Comparison of ENCODE assay signal across 14 mouse cellular contexts in the genomic region with DNA sequence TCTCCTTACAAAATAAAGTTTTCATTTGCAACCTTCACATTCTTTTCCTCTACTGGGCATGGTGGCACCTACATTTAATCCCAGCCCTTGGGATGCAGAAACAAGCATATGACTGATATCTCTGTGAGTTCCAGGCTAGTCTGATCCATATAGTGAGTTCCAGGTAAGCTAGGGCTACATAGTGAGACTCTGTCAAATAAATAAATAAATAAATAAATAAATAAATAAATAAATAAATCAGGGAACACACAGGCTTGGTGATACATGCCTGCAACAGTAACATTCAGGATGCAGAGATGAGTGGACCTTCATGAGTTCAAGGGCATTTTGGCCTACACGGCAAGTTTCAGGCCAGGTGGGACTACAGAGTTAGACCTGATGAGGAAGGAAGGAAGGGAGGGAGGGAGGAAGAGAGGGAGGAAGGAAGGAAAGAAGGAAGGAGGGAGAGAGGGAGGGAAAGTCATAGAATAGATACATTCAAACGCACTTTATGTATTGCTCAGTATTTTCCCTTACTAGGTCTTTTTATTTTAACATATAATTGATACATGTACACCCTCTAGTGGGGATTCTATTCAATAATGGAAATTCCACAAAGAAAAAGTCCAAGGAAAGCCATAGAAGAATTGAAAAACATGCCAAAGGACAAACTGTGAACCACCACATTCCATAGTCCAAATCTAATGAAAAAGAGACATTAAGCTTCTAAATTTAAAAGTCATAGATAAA. TPM values are rescaled to one million over a fixed set of nuclear protein-coding genes. Genes with fewer than 3 reads are reported as not detected.
A peak's percentile ranks its signal among the peaks of the same experiment; 100 is the strongest.
DNase-seq lines count a peak whose midpoint lies in the region; ATAC-seq and TF ChIP-seq lines count a peak whose summit lies in the region.
"Had no signal": no experiment of that assay in that cellular context is flagged by ENCODE, and none has a peak within 500 bp of the region (broad histone marks: within the 10 kb centered on the region; RNA-seq: fewer than 3 reads in every experiment).

No protein-coding gene starts in this region.

- no peak overlapping the region for H3K9ac ChIP-seq in embryonic facial prominence, embryonic 11.5 days (replicated peaks; ENCODE audit: low read length)
- no peak overlapping the region for H3K9ac ChIP-seq in hindbrain, embryonic 16.5 days (ENCODE audit: low read depth, low read length)
- H3K9ac ChIP-seq in hindbrain, embryonic 11.5 days (ENCODE audit: low read depth, low read length): no peak overlapping the region
- H3K9ac ChIP-seq in midbrain, embryonic 15.5 days: no peak overlapping the region
- no peak overlapping the region for H3K9ac ChIP-seq in midbrain, embryonic 11.5 days (ENCODE audit: low read length)
- no peak overlapping the region for H3K9ac ChIP-seq in forebrain, postnatal 0 days
- H3K9ac ChIP-seq: kidney, embryonic 15.5 days; limb, embryonic 15.5 days; lung, embryonic 15.5 days had no signal

- H3K4me2 ChIP-seq in embryonic facial prominence, embryonic 11.5 days (ENCODE audit: low read depth, low read length): no peak overlapping the region
- no peak overlapping the region for H3K4me2 ChIP-seq in hindbrain, embryonic 16.5 days (ENCODE audit: low read length)
- H3K4me2 ChIP-seq in hindbrain, embryonic 11.5 days (replicated peaks; ENCODE audit: low read depth, low read length): no peak overlapping the region
- no peak overlapping the region for H3K4me2 ChIP-seq in midbrain, embryonic 15.5 days
- H3K4me2 ChIP-seq in midbrain, embryonic 11.5 days: no peak overlapping the region
- no peak overlapping the region for H3K4me2 ChIP-seq in forebrain, postnatal 0 days (ENCODE audit: low read depth)
- H3K4me2 ChIP-seq: kidney, embryonic 15.5 days; limb, embryonic 15.5 days; lung, embryonic 15.5 days had no signal

- H3K4me3 ChIP-seq in embryonic facial prominence, embryonic 11.5 days (ENCODE audit: low read depth, low read length): no peak overlapping the region
- H3K4me3 ChIP-seq in embryonic facial prominence, embryonic 10.5 days: no peak overlapping the region
- no peak overlapping the region for H3K4me3 ChIP-seq in hindbrain, embryonic 16.5 days (ENCODE audit: low read length)
- no peak overlapping the region for H3K4me3 ChIP-seq in hindbrain, embryonic 11.5 days (ENCODE audit: low read depth, low read length)
- H3K4me3 ChIP-seq in midbrain, embryonic 15.5 days: no peak overlapping the region
- H3K4me3 ChIP-seq in midbrain, embryonic 11.5 days (ENCODE audit: low read depth, low read length): no peak overlapping the region
- no peak overlapping the region for H3K4me3 ChIP-seq in forebrain, postnatal 0 days (ENCODE audit: low read depth, low read length)
- H3K4me3 ChIP-seq: kidney, embryonic 15.5 days; limb, embryonic 15.5 days; lung, embryonic 15.5 days; megakaryocyte, embryonic 14.5 days had no signal

- ATAC-seq in embryonic facial prominence, embryonic 11.5 days (replicated peaks; ENCODE audit: insufficient number of reproducible peaks, low FRiP score, low TSS enrichment, low read depth): peak; percentile 18; the same call in 1 of the 2 replicates
- peak; percentile 50 for ATAC-seq in hindbrain, embryonic 16.5 days
- ATAC-seq in hindbrain, embryonic 11.5 days (ENCODE audit: low FRiP score): no peak
- ATAC-seq in midbrain, embryonic 15.5 days (replicated peaks): peak; percentile 66
- ATAC-seq in midbrain, embryonic 11.5 days (ENCODE audit: low FRiP score): no peak
- ATAC-seq in forebrain, postnatal 0 days: peak; percentile 29; the same call in 1 of the 2 replicates

- no peaks in the 10 kb centered on the region for H3K4me1 ChIP-seq in embryonic facial prominence, embryonic 11.5 days (ENCODE audit: control insufficient read depth, insufficient read depth, low read length)
- H3K4me1 ChIP-seq in embryonic facial prominence, embryonic 10.5 days: no peaks in the 10 kb centered on the region
- H3K4me1 ChIP-seq in hindbrain, embryonic 16.5 days (ENCODE audit: control insufficient read depth, insufficient read depth, low read depth, low read length): no peaks in the 10 kb centered on the region
- H3K4me1 ChIP-seq in hindbrain, embryonic 11.5 days (replicated peaks; ENCODE audit: control insufficient read depth, insufficient read depth, low read length): no peaks in the 10 kb centered on the region
- peaks cover 3% of the 10 kb centered on the region; the same call in 1 of the 2 replicates for H3K4me1 ChIP-seq in midbrain, embryonic 15.5 days
- no peaks in the 10 kb centered on the region for H3K4me1 ChIP-seq in midbrain, embryonic 11.5 days (ENCODE audit: control insufficient read depth, insufficient read depth, low read length)
- no peaks in the 10 kb centered on the region for H3K4me1 ChIP-seq in forebrain, postnatal 0 days (ENCODE audit: insufficient read depth)
- H3K4me1 ChIP-seq: kidney, embryonic 15.5 days; limb, embryonic 15.5 days; lung, embryonic 15.5 days; megakaryocyte, embryonic 14.5 days had no signal

- peak; percentile 52 for TF ChIP-seq CTCF in forebrain, postnatal 0 days (IDR thresholded peaks at IDR 0.05; ENCODE audit: low read depth)

- no peak overlapping the region for H3K27ac ChIP-seq in embryonic facial prominence, embryonic 11.5 days (replicated peaks; ENCODE audit: low read depth, low read length)
- no peak overlapping the region for H3K27ac ChIP-seq in embryonic facial prominence, embryonic 10.5 days (replicated peaks)
- H3K27ac ChIP-seq in hindbrain, embryonic 16.5 days (ENCODE audit: low read depth, low read length): no peak overlapping the region
- no peak overlapping the region for H3K27ac ChIP-seq in hindbrain, embryonic 11.5 days (ENCODE audit: low read depth, low read length)
- no peak overlapping the region for H3K27ac ChIP-seq in midbrain, embryonic 15.5 days
- no peak overlapping the region for H3K27ac ChIP-seq in midbrain, embryonic 11.5 days (ENCODE audit: low read depth, low read length)
- H3K27ac ChIP-seq in forebrain, postnatal 0 days (ENCODE audit: low read depth, low read length): no peak overlapping the region
- H3K27ac ChIP-seq: kidney, embryonic 15.5 days; limb, embryonic 15.5 days; lung, embryonic 15.5 days had no signal

- no peaks in the 10 kb centered on the region for H3K36me3 ChIP-seq in embryonic facial prominence, embryonic 11.5 days (replicated peaks; ENCODE audit: control insufficient read depth, insufficient read depth, low read depth, low read length)
- no peaks in the 10 kb centered on the region for H3K36me3 ChIP-seq in embryonic facial prominence, embryonic 10.5 days (replicated peaks)
- no peaks in the 10 kb centered on the region for H3K36me3 ChIP-seq in hindbrain, embryonic 16.5 days (ENCODE audit: control insufficient read depth, insufficient read depth, low read length)
- no peaks in the 10 kb centered on the region for H3K36me3 ChIP-seq in hindbrain, embryonic 11.5 days (ENCODE audit: control insufficient read depth, insufficient read depth, low read length)
- no peaks in the 10 kb centered on the region for H3K36me3 ChIP-seq in midbrain, embryonic 15.5 days (replicated peaks)
- H3K36me3 ChIP-seq in midbrain, embryonic 11.5 days (ENCODE audit: control insufficient read depth, insufficient read depth, low read length): no peaks in the 10 kb centered on the region
- no peaks in the 10 kb centered on the region for H3K36me3 ChIP-seq in forebrain, postnatal 0 days (ENCODE audit: insufficient read depth)
- H3K36me3 ChIP-seq: kidney, embryonic 15.5 days; limb, embryonic 15.5 days; lung, embryonic 15.5 days had no signal

- peaks cover 2% of the 10 kb centered on the region; the same call in 1 of the 2 replicates for H3K27me3 ChIP-seq in embryonic facial prominence, embryonic 11.5 days (ENCODE audit: control insufficient read depth, insufficient read depth, low read length)
- peaks cover 19% of the 10 kb centered on the region for H3K27me3 ChIP-seq in embryonic facial prominence, embryonic 10.5 days (replicated peaks; ENCODE audit: low read depth, poor library complexity, severe bottlenecking)
- H3K27me3 ChIP-seq in hindbrain, embryonic 16.5 days (replicated peaks; ENCODE audit: control insufficient read depth, insufficient read depth, low read length): no peaks in the 10 kb centered on the region
- peaks cover 3% of the 10 kb centered on the region; the same call in 1 of the 2 replicates for H3K27me3 ChIP-seq in hindbrain, embryonic 11.5 days (ENCODE audit: control insufficient read depth, insufficient read depth, low read length)
- no peaks in the 10 kb centered on the region for H3K27me3 ChIP-seq in midbrain, embryonic 15.5 days (replicated peaks)
- no peaks in the 10 kb centered on the region for H3K27me3 ChIP-seq in midbrain, embryonic 11.5 days (ENCODE audit: control insufficient read depth, insufficient read depth, low read length)
- H3K27me3 ChIP-seq in forebrain, postnatal 0 days (ENCODE audit: insufficient read depth, low read length): no peaks in the 10 kb centered on the region

- H3K9me3 ChIP-seq in embryonic facial prominence, embryonic 11.5 days (replicated peaks; ENCODE audit: control insufficient read depth, low read length): no peaks in the 10 kb centered on the region
- H3K9me3 ChIP-seq in embryonic facial prominence, embryonic 10.5 days: no peaks in the 10 kb centered on the region
- no peaks in the 10 kb centered on the region for H3K9me3 ChIP-seq in hindbrain, embryonic 16.5 days (ENCODE audit: control insufficient read depth, low read length)
- no peaks in the 10 kb centered on the region for H3K9me3 ChIP-seq in hindbrain, embryonic 11.5 days (ENCODE audit: control insufficient read depth, low read length)
- H3K9me3 ChIP-seq in midbrain, embryonic 15.5 days: no peaks in the 10 kb centered on the region
- H3K9me3 ChIP-seq in midbrain, embryonic 11.5 days (ENCODE audit: control insufficient read depth, low read length): no peaks in the 10 kb centered on the region
- no peaks in the 10 kb centered on the region for H3K9me3 ChIP-seq in forebrain, postnatal 0 days (ENCODE audit: low read length)
- H3K9me3 ChIP-seq: kidney, embryonic 15.5 days; limb, embryonic 15.5 days; lung, embryonic 15.5 days had no signal

- DNase-seq in embryonic facial prominence, embryonic 11.5 days (ENCODE audit: low spot score): no peak
- no peak for DNase-seq in embryonic facial prominence, embryonic 10.5 days (ENCODE audit: low spot score)
- no peak for DNase-seq in hindbrain, embryonic 11.5 days (ENCODE audit: low spot score)
- no peak for DNase-seq in midbrain, embryonic 11.5 days (ENCODE audit: low spot score, missing footprints)
- peak; percentile 34 for DNase-seq in forebrain, postnatal 0 days
- DNase-seq in thymus, adult 18-20 months: no peak
- DNase-seq: cerebellum, adult 18-20 months had no signal

- WGBS in embryonic facial prominence, embryonic 11.5 days: 76% methylated on average over 2 of the region's 2 CpGs
- WGBS in embryonic facial prominence, embryonic 10.5 days: 85% methylated on average over 2 of the region's 2 CpGs
- 70% methylated on average over 2 of the region's 2 CpGs for WGBS in hindbrain, embryonic 16.5 days
- WGBS in hindbrain, embryonic 11.5 days: 88% methylated on average over 2 of the region's 2 CpGs
- WGBS in midbrain, embryonic 15.5 days: 73% methylated on average over 2 of the region's 2 CpGs
- WGBS in midbrain, embryonic 11.5 days: 78% methylated on average over 2 of the region's 2 CpGs
- 56% methylated on average over 2 of the region's 2 CpGs for WGBS in forebrain, postnatal 0 days

RNA-seq across cellular contexts. Expression of gene Htr7, which starts 5.7 kb away (rescaled TPM):
- polyA plus RNA-seq in embryonic facial prominence, embryonic 11.5 days (2014; fragmentation: Nextera tagmentation; extraction: Ambion mirVana): 0.32 and 0.55 TPM in 2 replicates
- 0.39 and 0.42 TPM in 2 replicates for polyA plus RNA-seq in embryonic facial prominence, embryonic 10.5 days (2016; fragmentation: Nextera tagmentation; extraction: Ambion mirVana)
- polyA plus RNA-seq in hindbrain, embryonic 16.5 days (2015; fragmentation: Nextera tagmentation; extraction: Ambion mirVana): 16.3 and 16.7 TPM in 2 replicates
- polyA plus RNA-seq in hindbrain, embryonic 11.5 days (2014; fragmentation: Nextera tagmentation; extraction: Ambion mirVana): 0.32 and 0.99 TPM in 2 replicates
- 8.5 and 8.7 TPM in 2 replicates for polyA plus RNA-seq in midbrain, embryonic 15.5 days (2015; fragmentation: Nextera tagmentation; extraction: Ambion mirVana)
- 0.34 and 0.44 TPM in 2 replicates for polyA plus RNA-seq in midbrain, embryonic 11.5 days (2014; fragmentation: Nextera tagmentation; extraction: Ambion mirVana)
- total RNA-seq in forebrain, postnatal 0 days (2014; rRNA removed): 11.8 and 18.4 TPM in 2 replicates
- 7.4 and 11.9 TPM in 2 replicates for polyA plus RNA-seq in forebrain, postnatal 0 days (2015; fragmentation: Nextera tagmentation; extraction: Ambion mirVana)
- total RNA-seq: adrenal gland, adult 18-20 months had no signal

RNA-seq across cellular contexts. Expression of gene Rpp30, which starts 20.6 kb away (rescaled TPM):
- 98.2 and 118 TPM in 2 replicates for polyA plus RNA-seq in embryonic facial prominence, embryonic 11.5 days (2014; fragmentation: Nextera tagmentation; extraction: Ambion mirVana)
- 106 and 113 TPM in 2 replicates for polyA plus RNA-seq in embryonic facial prominence, embryonic 10.5 days (2016; fragmentation: Nextera tagmentation; extraction: Ambion mirVana)
- 63.7 and 64.2 TPM in 2 replicates for polyA plus RNA-seq in hindbrain, embryonic 16.5 days (2015; fragmentation: Nextera tagmentation; extraction: Ambion mirVana)
- polyA plus RNA-seq in hindbrain, embryonic 11.5 days (2014; fragmentation: Nextera tagmentation; extraction: Ambion mirVana): 106 and 110 TPM in 2 replicates
- 60.3 and 64.4 TPM in 2 replicates for polyA plus RNA-seq in midbrain, embryonic 15.5 days (2015; fragmentation: Nextera tagmentation; extraction: Ambion mirVana)
- 112 and 123 TPM in 2 replicates for polyA plus RNA-seq in midbrain, embryonic 11.5 days (2014; fragmentation: Nextera tagmentation; extraction: Ambion mirVana)
- total RNA-seq in forebrain, postnatal 0 days (2014; rRNA removed): 30.5 and 32.1 TPM in 2 replicates
- 81.5 and 85.7 TPM in 2 replicates for polyA plus RNA-seq in forebrain, postnatal 0 days (2015; fragmentation: Nextera tagmentation; extraction: Ambion mirVana)

RNA-seq across cellular contexts. Expression of gene Ankrd1, which starts 56.9 kb away (rescaled TPM):
- polyA plus RNA-seq in embryonic facial prominence, embryonic 11.5 days (2014; fragmentation: Nextera tagmentation; extraction: Ambion mirVana): 0.49 and 2.3 TPM in 2 replicates
- 0.31 and 1.4 TPM in 2 replicates for polyA plus RNA-seq in embryonic facial prominence, embryonic 10.5 days (2016; fragmentation: Nextera tagmentation; extraction: Ambion mirVana)
- 0.11 and 0.16 TPM in 2 replicates for polyA plus RNA-seq in hindbrain, embryonic 16.5 days (2015; fragmentation: Nextera tagmentation; extraction: Ambion mirVana)
- 0.11 TPM in 1 of 2 replicates, not detected in the other for polyA plus RNA-seq in hindbrain, embryonic 11.5 days (2014; fragmentation: Nextera tagmentation; extraction: Ambion mirVana)
- polyA plus RNA-seq in midbrain, embryonic 15.5 days (2015; fragmentation: Nextera tagmentation; extraction: Ambion mirVana): 0.18 TPM in 1 of 2 replicates, not detected in the other
- not detected in 2 replicates for polyA plus RNA-seq in midbrain, embryonic 11.5 days (2014; fragmentation: Nextera tagmentation; extraction: Ambion mirVana)
- 0.08 and 0.29 TPM in 2 replicates for total RNA-seq in forebrain, postnatal 0 days (2014; rRNA removed)
- polyA plus RNA-seq in forebrain, postnatal 0 days (2015; fragmentation: Nextera tagmentation; extraction: Ambion mirVana): 0.08 TPM in 1 of 2 replicates, not detected in the other
- total RNA-seq: adrenal gland, adult 18-20 months had no signal

Comparison
In these comparisons a context has a peak if more than half of its experiments do, and no peak if none do; other contexts are left out.
1. ATAC-seq: peak in embryonic facial prominence, embryonic 11.5 days (single experiment), hindbrain, embryonic 16.5 days (single experiment), midbrain, embryonic 15.5 days (single experiment) and forebrain, postnatal 0 days (single experiment); none in hindbrain, embryonic 11.5 days (single experiment) and midbrain, embryonic 11.5 days (single experiment).